Mouse (Mus musculus): ENCODE data around the gene Txn2. TPM values are rescaled to one million over a fixed set of nuclear protein-coding genes. Genes with fewer than 3 reads are reported as not detected.
"Not testable (repeated sequence)": the region's sequence is repeated elsewhere in the genome, so short reads cannot be mapped to it uniquely, and the experiment has no call there.

The Txn2 gene
- total RNA-seq, 2 experiments from 2014 or later, result 139 to 143 TPM

DNA sequence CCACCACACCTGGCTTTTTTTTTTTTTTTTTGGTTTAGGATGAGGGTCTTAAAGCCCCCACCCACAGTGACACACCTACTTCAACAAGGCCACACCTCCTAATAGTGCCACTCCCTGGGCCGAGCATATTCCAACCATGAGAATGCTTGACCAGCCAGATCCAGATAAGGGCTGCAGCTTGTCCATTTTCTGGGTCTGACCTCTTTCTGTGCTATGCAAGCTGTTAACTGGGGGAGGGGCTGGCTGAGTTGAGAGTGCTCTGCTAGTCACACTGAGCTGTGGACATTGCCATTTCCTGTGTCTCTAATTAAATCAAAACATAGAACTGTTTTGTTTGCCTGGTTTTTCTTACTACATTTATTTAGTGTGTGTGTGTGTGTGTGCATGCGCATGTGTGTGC lies 55.2 kb downstream of the Txn2 start:
- no peak for DNase-seq (ENCODE audit: extremely low spot score in 1 of 2, low spot score in 2 of 2)
- intact Hi-C loops (cut with DNase I), result no loop called here
- H3K27ac ChIP-seq, result no peak overlapping the region
- TF ChIP-seq CTCF (IDR thresholded peaks at IDR 0.05), result no peak
- H3K4me3 ChIP-seq, result no peak overlapping the region

DNA sequence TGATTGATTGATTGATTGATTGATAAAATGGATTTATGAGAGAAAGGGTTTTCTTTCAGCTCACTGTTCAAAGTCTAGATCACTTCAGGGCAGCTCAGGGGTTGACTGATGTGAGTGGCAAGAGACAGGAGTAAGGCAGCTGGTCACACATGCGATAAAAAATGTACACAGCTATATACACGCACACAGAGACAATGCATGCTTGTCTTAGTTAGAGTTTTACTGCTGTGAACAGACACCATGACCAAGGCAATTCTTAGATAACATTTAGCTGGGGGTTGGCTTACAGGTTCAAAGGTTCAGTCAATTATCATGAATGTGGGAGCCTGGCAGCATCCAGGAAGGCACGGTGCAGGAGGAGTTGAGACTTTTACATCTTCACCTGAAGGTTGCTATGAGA lies 55.8 kb downstream of the Txn2 start:
- intact Hi-C loops (cut with DNase I), result no loop called here
- TF ChIP-seq CTCF (IDR thresholded peaks at IDR 0.05), result no peak
- Histone ChIP-seq H3K27ac (no peak overlapping the region), H3K4me3 (no peak overlapping the region)
- DNase-seq (ENCODE audit: extremely low spot score in 1 of 2, low spot score in 2 of 2), result no peak

DNA sequence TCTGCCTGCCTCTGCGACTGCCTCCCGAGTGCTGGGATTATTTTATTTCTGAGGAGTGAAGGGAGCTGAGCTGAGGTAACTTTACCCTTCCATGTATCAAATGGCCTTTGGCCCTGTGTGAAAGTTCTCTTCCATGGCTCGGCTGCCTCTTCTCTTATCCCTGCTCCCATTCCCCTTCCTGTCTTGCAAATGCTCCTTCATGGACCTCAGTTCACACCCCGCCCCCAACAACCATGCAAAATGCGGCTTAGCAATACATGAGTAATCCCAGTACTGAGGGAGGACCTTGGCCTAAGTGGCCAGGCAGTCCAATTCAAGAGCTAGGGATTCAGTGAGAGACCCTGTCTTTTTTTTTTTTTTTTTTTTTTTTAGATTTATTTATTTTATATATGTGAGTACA lies 60.5 kb downstream of the Txn2 start:
- intact Hi-C loops (cut with DNase I), result no loop called here
- no peak for TF ChIP-seq CTCF (IDR thresholded peaks at IDR 0.05)
- Histone ChIP-seq H3K4me3 (no peak overlapping the region), H3K27ac (no peak overlapping the region)
- no peak for DNase-seq (ENCODE audit: extremely low spot score in 1 of 2, low spot score in 2 of 2)

DNA sequence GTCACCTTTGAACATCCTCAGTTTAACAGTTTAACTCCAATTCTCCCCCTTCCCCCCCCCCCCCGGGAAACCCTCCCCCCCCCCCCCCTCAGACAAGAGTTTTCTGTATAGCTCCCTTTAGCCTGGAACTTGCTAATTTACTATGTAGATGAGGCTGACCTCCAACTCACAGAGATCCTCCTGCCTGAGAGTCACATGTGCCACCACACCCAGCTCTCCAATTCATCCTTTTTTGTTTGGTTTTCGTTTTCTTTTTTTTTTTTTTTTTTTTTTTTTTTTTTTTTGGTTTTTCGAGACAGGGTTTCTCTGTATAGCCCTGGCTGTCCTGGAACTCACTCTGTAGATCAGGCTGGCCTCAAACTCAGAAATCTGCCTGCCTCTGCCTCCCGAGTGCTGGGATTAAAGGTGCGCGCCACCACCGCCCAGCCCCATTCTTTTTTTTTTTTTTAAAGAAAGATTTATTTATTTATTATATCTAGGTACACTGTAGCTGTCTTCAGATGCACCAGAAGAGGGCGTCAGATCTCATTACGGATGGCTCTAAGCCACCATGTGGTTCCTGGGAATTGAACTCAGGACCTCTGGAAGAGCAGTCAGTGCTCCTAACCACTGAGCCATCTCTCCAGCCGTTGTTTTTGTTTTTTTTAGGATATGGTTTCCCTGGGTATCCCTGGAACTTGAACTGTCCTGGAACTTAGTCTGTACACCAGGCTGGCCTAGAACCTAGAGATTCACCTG lies 61.4 kb downstream of the Txn2 start:
- H3K4me3 ChIP-seq; intact Hi-C loops (cut with DNase I); DNase-seq (ENCODE audit: extremely low spot score in 1 of 2, low spot score in 2 of 2); H3K27ac ChIP-seq: not testable (repeated sequence)

DNA sequence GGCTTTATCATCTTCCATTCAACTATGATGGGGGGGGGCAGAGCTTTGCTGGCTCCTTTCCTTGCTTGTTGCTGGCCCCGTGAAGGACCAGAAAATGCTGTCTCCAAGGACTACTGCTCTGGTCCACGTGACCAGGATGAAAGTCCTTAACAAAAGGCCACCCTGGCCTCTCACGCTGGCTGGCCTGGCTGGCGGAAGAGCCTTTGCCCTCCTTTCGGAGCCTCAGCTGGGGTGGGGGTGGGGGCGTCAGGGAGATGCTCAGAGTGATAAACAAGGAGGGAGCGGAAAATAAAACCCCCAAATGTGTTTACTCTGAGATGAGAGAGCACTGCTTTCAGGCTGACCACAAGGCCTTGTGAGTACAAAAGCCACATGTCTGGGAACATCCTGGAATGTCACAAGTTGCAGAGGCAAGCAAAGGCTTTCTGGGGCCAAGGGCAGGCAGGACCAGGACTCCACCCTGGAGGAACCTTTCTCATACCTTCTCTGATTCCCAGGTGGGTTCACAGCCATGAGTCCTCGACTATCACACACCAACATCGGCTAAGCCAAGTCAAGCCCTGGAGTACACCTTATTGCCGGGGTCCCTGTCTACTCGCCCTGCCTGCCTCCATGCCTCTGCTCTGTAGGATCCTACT lies 62.1 kb downstream of the Txn2 start:
- intact Hi-C loops (cut with DNase I), result no loop called here
- TF ChIP-seq CTCF (IDR thresholded peaks at IDR 0.05), result no peak
- no peak for DNase-seq (ENCODE audit: extremely low spot score in 1 of 2, low spot score in 2 of 2)
- no peak overlapping the region for H3K4me3 ChIP-seq
- H3K27ac ChIP-seq, result no peak overlapping the region

Other genes starting within 250 kb of the Txn2 start
- under 1 TPM in 1 of 2 experiments, not detected in 1; 0.14 TPM for gene Apol7e, start 230.1 kb downstream of the Txn2 start, total RNA-seq (2021)
- not detected for gene Apol9b, start 200.0 kb downstream of the Txn2 start, total RNA-seq (2021)
- gene Apol8, start 172.0 kb downstream of the Txn2 start, total RNA-seq (2021), result 1 to 10 TPM; 5.1 to 5.8 TPM
- 10 to 100 TPM; 81.2 to 91.4 TPM for gene Myh9, start 86.8 kb downstream of the Txn2 start, total RNA-seq (2021)
- gene Foxred2, start 27.7 kb upstream of the Txn2 start, total RNA-seq (2021), result 10 to 100 TPM; 10.9 to 11.9 TPM
- 100 to 1,000 TPM; 101 to 102 TPM for gene Eif3d, start 41.8 kb upstream of the Txn2 start, total RNA-seq (2021)
- gene Cacng2, start 191.0 kb upstream of the Txn2 start, total RNA-seq (2021), result 10 to 100 TPM; 57.5 to 60.8 TPM
- 10 to 100 TPM; 31.4 to 32.2 TPM for gene Ift27, start 245.1 kb upstream of the Txn2 start, total RNA-seq (2021)

Data from left cerebral cortex, adult 2 months (tissue).